Mouse (Mus musculus) heart, postnatal 14 days (tissue): ENCODE measurements around the gene Epp13. TPM values are rescaled to one million over a fixed set of nuclear protein-coding genes. Genes with fewer than 3 reads are reported as not detected.
A peak's percentile ranks its signal among the peaks of the same experiment; 100 is the strongest.
"Not testable (repeated sequence)": the region's sequence is repeated elsewhere in the genome, so short reads cannot be mapped to it uniquely, and the experiment has no call there.

ENCODE experiments used
- DNase-seq, 2 experiments: peaks; one replicate each; pipeline ENCODE4 v3.0.0; 2021 to 2022
- intact Hi-C: fragments of 180-260 bp; cut with DNase I; formaldehyde crosslinking; loops from one replicate; pipeline ENCODE4 v1.15.1; 2025
- long read RNA-seq, 2 experiments: library from polyadenylated mRNA; stranded (forward); transcript quantifications; one replicate each; pipeline ENCODE4 v2.0.0; 2021
- total RNA-seq, 2 experiments: library from RNA; stranded (reverse); gene quantifications; 2 replicates each; pipeline ENCODE4 v1.2.3; 2021

Gene Epp13
- total RNA-seq: not detected
- long read RNA-seq, experiment 1: 0 reads
- long read RNA-seq, experiment 2: 0 reads

- DNase-seq: no peak
- intact Hi-C loops: no loop called here
Measured at GRCm38 (mm10) chr7:6252410-6252809, at the start of gene Epp13. Gene Epp13 (plus strand): TSS chr7:6252710.

- intact Hi-C loops: no loop called here
- no peak for DNase-seq
Measured at GRCm38 (mm10) chr7:6204200-6204599, 48.3 kb upstream of the Epp13 start.

- intact Hi-C loops: no loop called here
- DNase-seq: peak in 1 of 2 experiments; percentile 17
Measured at GRCm38 (mm10) chr7:6213144-6213543, 39.4 kb upstream of the Epp13 start.

GRCm38 (mm10) chr7:6214691-6215090 is 37.8 kb upstream of the Epp13 start:
- intact Hi-C loops: not testable (repeated sequence)

GRCm38 (mm10) chr7:6220147-6220546 is 32.4 kb upstream of the Epp13 start:
- intact Hi-C loops: no loop called here
- no peak for DNase-seq

More at GRCm38 (mm10) chr7:6214691-6215090, 37.8 kb upstream of the Epp13 start:
- DNase-seq: not testable (repeated sequence)

GRCm38 (mm10) chr7:6221978-6222377 is 30.5 kb upstream of the Epp13 start, which contains the start of gene Zscan5b:
Gene Zscan5b (plus strand): TSS chr7:6222278.
- intact Hi-C loops: no loop called here
- DNase-seq: no peak

GRCm38 (mm10) chr7:6228491-6228890 is 24.0 kb upstream of the Epp13 start:
- DNase-seq, intact Hi-C loops: not testable (repeated sequence)

GRCm38 (mm10) chr7:6239787-6240186 is 12.7 kb upstream of the Epp13 start:
- intact Hi-C loops: no loop called here
- no peak for DNase-seq

GRCm38 (mm10) chr7:6240841-6241425 is 11.6 kb upstream of the Epp13 start:
- peak; percentile 35 to 61 for DNase-seq
- intact Hi-C loops: loop anchor here (1.0 kb wide), 1 partner anchor 41 kb away; no protein-coding TSS in a partner anchor

- intact Hi-C loops: no loop called here
- no peak for DNase-seq
Measured at GRCm38 (mm10) chr7:6244361-6245292, 7.9 kb upstream of the Epp13 start.

- intact Hi-C loops: no loop called here
- DNase-seq: no peak
Measured at GRCm38 (mm10) chr7:6254451-6254850, 1.9 kb downstream of the Epp13 start.

GRCm38 (mm10) chr7:6257386-6257785 is 4.9 kb downstream of the Epp13 start:
- intact Hi-C loops: no loop called here
- no peak for DNase-seq

- DNase-seq: no peak
- intact Hi-C loops: no loop called here
Measured at GRCm38 (mm10) chr7:6258232-6259220, 6.0 kb downstream of the Epp13 start.

GRCm38 (mm10) chr7:6260004-6260403 is 7.5 kb downstream of the Epp13 start:
- DNase-seq, intact Hi-C loops: not testable (repeated sequence)

- DNase-seq: no peak
Measured at GRCm38 (mm10) chr7:6262120-6262519, 9.6 kb downstream of the Epp13 start.

GRCm38 (mm10) chr7:6262984-6263383 is 10.5 kb downstream of the Epp13 start:
- intact Hi-C loops: no loop called here
- no peak for DNase-seq

More at GRCm38 (mm10) chr7:6262120-6262519, 9.6 kb downstream of the Epp13 start:
- intact Hi-C loops: no loop called here

GRCm38 (mm10) chr7:6265695-6266094 is 13.2 kb downstream of the Epp13 start:
- peak in 1 of 2 experiments; percentile 23 for DNase-seq
- intact Hi-C loops: no loop called here

GRCm38 (mm10) chr7:6277906-6278305 is 25.4 kb downstream of the Epp13 start:
- intact Hi-C loops: no loop called here
- no peak for DNase-seq

- intact Hi-C loops: loop anchor here (1.0 kb wide), 1 partner anchor 41 kb away; no protein-coding TSS in a partner anchor
- DNase-seq: peak; percentile 66 to 85
Measured at GRCm38 (mm10) chr7:6282749-6283148, 30.2 kb downstream of the Epp13 start.

- intact Hi-C loops: no loop called here
- peak; percentile 73 to 81 for DNase-seq
Measured at GRCm38 (mm10) chr7:6283451-6284075, 31.1 kb downstream of the Epp13 start.
